Mouse (Mus musculus): Measurements from ENCODE around the gene Ust. TPM values are rescaled to one million over a fixed set of nuclear protein-coding genes. Genes with fewer than 3 reads are reported as not detected.

Gene Ust
- polyA plus RNA-seq, 1 experiment from 2014 or later, result 0.63 TPM

DNA sequence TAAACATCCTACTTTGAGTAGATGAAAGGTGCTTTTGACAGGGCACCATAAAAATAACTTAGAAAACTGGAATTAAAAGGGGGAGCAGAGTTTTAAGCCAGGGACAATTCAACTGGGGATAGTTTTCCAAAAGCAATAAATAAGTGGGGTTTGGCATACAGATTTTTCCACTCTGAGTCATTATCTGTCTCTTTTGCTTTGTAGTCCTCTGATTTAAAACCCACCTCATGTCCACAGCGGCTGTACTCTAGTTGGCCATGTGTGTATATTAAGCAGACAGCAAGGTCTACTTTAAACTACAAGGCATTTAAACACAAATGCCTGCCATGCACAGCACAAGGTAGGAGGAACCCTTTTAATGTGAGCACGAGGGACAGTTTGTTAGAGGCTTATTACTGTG lies 126.4 kb downstream of the Ust start:
- TF ChIP-seq CTCF (IDR thresholded peaks at IDR 0.05; ENCODE audit: low read depth) (no peak), EP300 (IDR thresholded peaks at IDR 0.05; ENCODE audit: low read depth) (no peak)
- Histone ChIP-seq H3K36me3 (replicated peaks; ENCODE audit: insufficient read depth, low read length) (no peaks in the 10 kb centered on the region), H3K27ac (ENCODE audit: low read depth) (no peak overlapping the region), H3K4me1 (ENCODE audit: insufficient read depth) (no peaks in the 10 kb centered on the region), H3K27me3 (ENCODE audit: insufficient read depth, low read length) (no peaks in the 10 kb centered on the region), H3K4me2 (ENCODE audit: low read depth, low read length) (no peak overlapping the region), H3K9ac (replicated peaks) (no peak overlapping the region), H3K9me3 (ENCODE audit: low read length) (no peaks in the 10 kb centered on the region), H3K4me3 (ENCODE audit: low read depth, low read length) (no peak overlapping the region)
- no peak for DNase-seq
- WGBS (ENCODE audit: insufficient replicate concordance), result 76% methylated on average over 2 of the region's 2 CpGs
- no peak for ATAC-seq

DNA sequence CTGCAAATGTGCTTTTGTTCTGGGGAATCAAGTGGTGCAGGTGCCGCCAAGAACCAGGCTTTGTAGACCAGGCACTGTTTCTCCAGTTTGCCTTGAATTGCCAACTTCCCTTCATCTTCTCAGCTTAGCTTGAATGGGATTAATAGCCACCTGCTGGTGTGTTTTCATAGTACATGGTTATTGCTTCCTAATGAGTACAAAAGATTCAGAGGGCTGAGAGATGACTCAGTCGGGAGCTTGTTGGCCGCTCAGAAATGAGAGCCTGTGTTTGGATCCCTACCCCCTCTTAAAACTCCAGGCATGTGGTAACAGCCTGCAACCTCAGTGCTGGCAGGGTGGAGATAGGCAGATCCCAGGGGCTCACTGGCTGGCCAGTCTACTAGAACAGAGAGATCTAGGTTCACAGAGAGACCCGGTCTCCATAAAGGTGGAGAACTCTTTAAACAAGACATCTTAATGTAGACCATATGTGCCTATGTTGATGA lies 127.3 kb downstream of the Ust start:
- Histone ChIP-seq H3K27ac (ENCODE audit: low read depth) (no peak overlapping the region), H3K4me1 (ENCODE audit: insufficient read depth) (no peaks in the 10 kb centered on the region), H3K27me3 (ENCODE audit: insufficient read depth, low read length) (no peaks in the 10 kb centered on the region), H3K9ac (replicated peaks) (no peak overlapping the region), H3K4me3 (ENCODE audit: low read depth, low read length) (no peak overlapping the region), H3K9me3 (ENCODE audit: low read length) (no peaks in the 10 kb centered on the region), H3K4me2 (ENCODE audit: low read depth, low read length) (no peak overlapping the region), H3K36me3 (replicated peaks; ENCODE audit: insufficient read depth, low read length) (no peaks in the 10 kb centered on the region)
- DNase-seq (no peak), ATAC-seq (no peak)
- no peak for TF ChIP-seq CTCF (IDR thresholded peaks at IDR 0.05; ENCODE audit: low read depth)
- TF ChIP-seq EP300 (IDR thresholded peaks at IDR 0.05; ENCODE audit: low read depth), result no peak
- 79% methylated on average over 4 of the region's 4 CpGs for WGBS (ENCODE audit: insufficient replicate concordance)

DNA sequence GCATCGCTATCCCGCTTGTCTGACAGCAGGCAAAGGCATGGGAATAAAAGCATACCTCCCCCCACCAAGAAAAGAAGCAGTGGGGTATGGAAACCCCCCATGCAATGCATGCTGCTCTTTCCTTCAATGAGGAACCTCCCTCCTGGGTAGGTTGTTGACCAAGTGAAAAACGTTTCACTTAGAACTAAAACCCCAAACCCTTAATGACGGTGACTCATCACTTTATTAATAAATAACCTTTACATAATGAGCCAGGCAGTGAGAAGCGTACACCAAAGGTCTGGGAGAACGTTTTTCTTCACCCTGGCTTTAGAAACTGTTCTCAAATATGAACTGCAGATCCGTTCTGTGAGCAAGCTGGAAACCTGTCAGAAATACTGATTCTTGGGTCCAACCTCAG lies 130.4 kb downstream of the Ust start:
- ATAC-seq (no peak), DNase-seq (no peak)
- H3K9ac ChIP-seq (replicated peaks), result no peak overlapping the region
- no peaks in the 10 kb centered on the region for H3K9me3 ChIP-seq (ENCODE audit: low read length)
- no peaks in the 10 kb centered on the region for H3K36me3 ChIP-seq (replicated peaks; ENCODE audit: insufficient read depth, low read length)
- no peak overlapping the region for H3K27ac ChIP-seq (ENCODE audit: low read depth)
- H3K4me3 ChIP-seq (ENCODE audit: low read depth, low read length), result no peak overlapping the region
- H3K4me2 ChIP-seq (ENCODE audit: low read depth, low read length), result no peak overlapping the region
- H3K4me1 ChIP-seq (ENCODE audit: insufficient read depth), result no peaks in the 10 kb centered on the region
- 69% methylated on average over 7 of the region's 7 CpGs for WGBS (ENCODE audit: insufficient replicate concordance)
- no peak for TF ChIP-seq CTCF (IDR thresholded peaks at IDR 0.05; ENCODE audit: low read depth)
- no peak for TF ChIP-seq EP300 (IDR thresholded peaks at IDR 0.05; ENCODE audit: low read depth)
- H3K27me3 ChIP-seq (ENCODE audit: insufficient read depth, low read length), result no peaks in the 10 kb centered on the region

DNA sequence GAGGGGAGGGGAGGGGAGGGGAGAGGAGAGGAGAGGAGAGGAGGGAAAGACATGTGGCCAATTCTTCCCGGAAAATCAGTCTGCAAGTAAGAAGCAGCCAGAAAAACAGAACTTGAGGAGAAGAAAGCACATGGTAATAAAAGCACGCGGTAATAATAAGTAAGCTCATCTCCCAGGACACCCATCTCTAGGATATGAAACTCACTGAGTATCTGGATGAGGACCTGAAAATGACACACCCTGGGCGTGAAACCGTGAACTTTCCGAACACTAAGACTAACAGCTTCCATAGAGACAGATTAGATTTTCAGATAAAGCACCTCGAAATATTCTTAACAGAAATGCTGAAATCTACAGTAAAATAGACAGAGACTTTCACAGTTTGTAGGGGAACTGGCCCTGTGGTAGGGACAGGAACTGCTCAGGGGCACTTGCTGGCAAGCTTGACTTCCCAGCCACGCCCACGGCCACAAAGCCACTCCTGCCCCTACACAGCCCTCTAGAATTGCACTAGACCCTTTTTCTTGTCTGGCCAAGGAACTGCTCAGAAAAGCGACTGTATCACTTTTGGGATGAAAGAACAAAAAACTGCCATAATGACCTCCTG lies 148.6 kb downstream of the Ust start:
- Histone ChIP-seq H3K36me3 (replicated peaks; ENCODE audit: insufficient read depth, low read length) (no peaks in the 10 kb centered on the region), H3K27ac (ENCODE audit: low read depth) (no peak overlapping the region), H3K9me3 (ENCODE audit: low read length) (no peaks in the 10 kb centered on the region), H3K4me2 (ENCODE audit: low read depth, low read length) (no peak overlapping the region), H3K4me3 (ENCODE audit: low read depth, low read length) (no peak overlapping the region), H3K27me3 (ENCODE audit: insufficient read depth, low read length) (no peaks in the 10 kb centered on the region), H3K4me1 (ENCODE audit: insufficient read depth) (no peaks in the 10 kb centered on the region), H3K9ac (replicated peaks) (no peak overlapping the region)
- 55% methylated on average over 10 of the region's 10 CpGs for WGBS (ENCODE audit: insufficient replicate concordance)
- DNase-seq, result no peak
- ATAC-seq, result no peak
- TF ChIP-seq EP300 (IDR thresholded peaks at IDR 0.05; ENCODE audit: low read depth) (no peak), CTCF (IDR thresholded peaks at IDR 0.05; ENCODE audit: low read depth) (no peak)

DNA sequence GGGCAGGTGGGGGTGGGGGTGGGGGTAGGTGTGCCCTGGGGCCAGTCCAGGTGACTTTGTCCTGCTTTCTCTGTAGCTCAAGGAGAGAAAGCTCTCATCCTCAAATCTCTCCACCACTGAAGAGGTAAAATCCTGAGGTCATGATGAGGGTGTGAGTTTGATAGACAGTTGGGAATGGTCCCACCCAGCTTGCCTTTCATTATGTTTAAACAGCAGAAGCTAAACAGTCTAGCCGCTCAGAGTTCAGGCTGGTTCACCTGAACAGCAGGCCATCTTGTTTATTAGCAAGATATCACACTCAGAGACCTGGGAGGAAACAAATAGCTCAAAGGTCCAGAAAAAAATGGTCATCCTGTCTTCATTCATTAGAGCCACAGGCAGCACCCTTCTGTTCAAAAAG lies 152.8 kb downstream of the Ust start:
- no peak overlapping the region for H3K4me3 ChIP-seq (ENCODE audit: low read depth, low read length)
- DNase-seq (no peak), ATAC-seq (no peak)
- no peaks in the 10 kb centered on the region for H3K27me3 ChIP-seq (ENCODE audit: insufficient read depth, low read length)
- 54% methylated on average over 1 of the region's 1 CpGs for WGBS (ENCODE audit: insufficient replicate concordance)
- no peak overlapping the region for H3K9ac ChIP-seq (replicated peaks)
- H3K4me2 ChIP-seq (ENCODE audit: low read depth, low read length), result no peak overlapping the region
- no peaks in the 10 kb centered on the region for H3K9me3 ChIP-seq (ENCODE audit: low read length)
- H3K27ac ChIP-seq (ENCODE audit: low read depth), result no peak overlapping the region
- no peaks in the 10 kb centered on the region for H3K36me3 ChIP-seq (replicated peaks; ENCODE audit: insufficient read depth, low read length)
- TF ChIP-seq EP300 (IDR thresholded peaks at IDR 0.05; ENCODE audit: low read depth), result no peak
- no peak for TF ChIP-seq CTCF (IDR thresholded peaks at IDR 0.05; ENCODE audit: low read depth)
- no peaks in the 10 kb centered on the region for H3K4me1 ChIP-seq (ENCODE audit: insufficient read depth)

DNA sequence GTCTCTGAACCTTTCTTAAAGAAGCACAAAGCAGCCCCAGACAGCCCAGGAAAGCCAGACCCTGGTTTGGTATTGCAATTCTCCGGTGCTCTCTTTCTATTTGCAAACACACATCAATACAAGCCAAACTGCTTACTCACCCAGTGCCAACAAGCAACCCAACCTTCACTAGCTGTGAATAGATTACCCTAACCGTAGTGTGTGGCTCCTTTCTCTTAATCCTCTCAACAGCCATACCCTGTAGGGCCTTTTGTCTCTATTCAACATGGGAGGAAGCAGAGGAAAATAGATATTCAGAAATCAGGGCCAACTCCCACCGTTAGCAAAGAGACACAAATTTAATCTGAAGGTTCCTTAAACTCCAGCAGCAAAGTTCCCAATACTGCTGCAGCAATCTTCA lies 154.4 kb downstream of the Ust start:
- Histone ChIP-seq H3K9ac (replicated peaks) (no peak overlapping the region), H3K4me2 (ENCODE audit: low read depth, low read length) (no peak overlapping the region), H3K9me3 (ENCODE audit: low read length) (no peaks in the 10 kb centered on the region), H3K36me3 (replicated peaks; ENCODE audit: insufficient read depth, low read length) (no peaks in the 10 kb centered on the region), H3K27ac (ENCODE audit: low read depth) (no peak overlapping the region), H3K4me1 (ENCODE audit: insufficient read depth) (no peaks in the 10 kb centered on the region), H3K27me3 (ENCODE audit: insufficient read depth, low read length) (no peaks in the 10 kb centered on the region), H3K4me3 (ENCODE audit: low read depth, low read length) (no peak overlapping the region)
- WGBS (ENCODE audit: insufficient replicate concordance), result 53% methylated on average over 3 of the region's 3 CpGs
- TF ChIP-seq EP300 (IDR thresholded peaks at IDR 0.05; ENCODE audit: low read depth), result no peak
- no peak for TF ChIP-seq CTCF (IDR thresholded peaks at IDR 0.05; ENCODE audit: low read depth)
- ATAC-seq, result no peak
- no peak for DNase-seq
